Mouse (Mus musculus) heart, postnatal 0 days (tissue): ENCODE results near the gene Lmbrd2. TPM values are rescaled to one million over a fixed set of nuclear protein-coding genes. Genes with fewer than 3 reads are reported as not detected.

Source experiments
- ATAC-seq: fragments of 200-750 bp; cut with Nextera tagmentation; 2 replicates; pipeline ENCODE4 v1.8.0; 2017; ENCODE audit warnings: low read depth, moderate number of reproducible peaks, moderate library complexity; ENCODE audit not compliant: insufficient read depth
- DNase-seq: peaks from one replicate; pipeline ENCODE4 v3.0.0-alpha.2; 2016; ENCODE audit warnings: low spot score
- H3K27ac ChIP-seq: fragments of 300-500 bp; sonication (generic); 2 replicates; pipeline ENCODE4 v1.5.1; 2014; ENCODE audit warnings: low read depth, mild to moderate bottlenecking
- H3K27me3 ChIP-seq: fragments of 300-500 bp; sonication (generic); 2 replicates; pipeline ENCODE4 v1.6.1; 2014; ENCODE audit warnings: low read length, mixed read lengths; ENCODE audit not compliant: control insufficient read depth, insufficient read depth
- H3K36me3 ChIP-seq: fragments of 300-500 bp; sonication (generic); replicated peaks from 2 replicates; pipeline ENCODE4 v1.6.1; 2014; ENCODE audit warnings: low read length, mixed read lengths; ENCODE audit not compliant: control insufficient read depth, insufficient read depth
- H3K4me1 ChIP-seq: fragments of 300-500 bp; sonication (generic); 2 replicates; pipeline ENCODE4 v1.6.1; 2014; ENCODE audit warnings: antibody characterized with exemption; ENCODE audit not compliant: control insufficient read depth, insufficient read depth
- H3K4me2 ChIP-seq: fragments of 300-500 bp; sonication (generic); 2 replicates; pipeline ENCODE4 v1.6.1; 2014; ENCODE audit warnings: low read depth, mild to moderate bottlenecking, low read length, moderate library complexity
- H3K4me3 ChIP-seq: fragments of 300-500 bp; sonication (generic); 2 replicates; pipeline ENCODE4 v1.5.1; 2014; ENCODE audit warnings: low read depth, low read length
- H3K9ac ChIP-seq: fragments of 300-500 bp; sonication (generic); replicated peaks from 2 replicates; pipeline ENCODE4 v1.6.1; 2014; ENCODE audit warnings: low read depth, low read length, mixed read lengths
- H3K9me3 ChIP-seq: fragments of 300-500 bp; sonication (generic); replicated peaks from 2 replicates; pipeline ENCODE4 v1.6.1; 2016; ENCODE audit warnings: low read length; ENCODE audit not compliant: control insufficient read depth
- CTCF ChIP-seq: IDR thresholded peaks from 2 replicates; pipeline ENCODE4 v1.5.1; 2016; ENCODE audit warnings: antibody characterized with exemption, control low read depth, low read depth
- EP300 ChIP-seq: IDR thresholded peaks from 2 replicates; pipeline ENCODE4 v1.6.1; 2016; ENCODE audit warnings: antibody characterized with exemption, low read depth
- WGBS: fragments of 180-500 bp; shearing (Covaris S2); extraction: QIAGEN DNeasy Blood & Tissue Kit; methylation state at CpG from one replicate; pipeline ENCODE4 v1.1.7; 2014; 5-methylcytosine and 5-hydroxymethylcytosine counted together
- polyA plus RNA-seq: library from polyadenylated mRNA; unstranded; fragments of >200 nt; fragmentation: Nextera tagmentation; extraction: Ambion mirVana; gene quantifications from 2 replicates; pipeline ENCODE4 v1.2.1, GENCODE M21; 2015
- total RNA-seq: library from RNA; depleted of rRNA; stranded (reverse); fragments of >200 nt; gene quantifications from 2 replicates; pipeline ENCODE4 v1.2.3, GENCODE M21; 2014; ENCODE audit warnings: low replicate concordance

Lmbrd2 gene
- total and polyA plus RNA-seq, 2 experiments from 2014 or later = 1.3 to 14.8 TPM

GRCm38 (mm10) chr15:9139447-9139846, 903 bp upstream of the Lmbrd2 start:
- ATAC-seq = no peak
- H3K4me1 ChIP-seq = 0 out of 2 replicates have a peak, but pooled peaks cover 8% of the 10 kb centered on the region
- no peak overlapping the region for H3K27ac ChIP-seq
- 0 out of 2 replicates have a peak, but pooled peaks cover 10% of the 10 kb centered on the region for H3K36me3 ChIP-seq
- H3K4me2 ChIP-seq = peak overlapping the region; percentile 95
- H3K27me3 ChIP-seq = no peaks in the 10 kb centered on the region
- 14% methylated on average over 10 of the region's 10 CpGs for WGBS
- H3K9ac ChIP-seq = peak overlapping the region; percentile 16
- no peak for DNase-seq
- H3K9me3 ChIP-seq = no peaks in the 10 kb centered on the region
- H3K4me3 ChIP-seq = peak overlapping the region; percentile 93
- TF ChIP-seq EP300 (no peak), CTCF (no peak)

- WGBS = under 1% methylated on average over 37 of the region's 37 CpGs
- Histone ChIP-seq H3K27ac (peak overlapping the region; percentile 61), H3K4me3 (peak overlapping the region; percentile 93), H3K4me2 (peak overlapping the region; percentile 95), H3K9me3 (no peaks in the 10 kb centered on the region), H3K4me1 (0 out of 2 replicates have a peak, but pooled peaks cover 4% of the 10 kb centered on the region), H3K36me3 (0 out of 2 replicates have a peak, but pooled peaks cover 10% of the 10 kb centered on the region), H3K9ac (peak overlapping the region; percentile 81), H3K27me3 (no peaks in the 10 kb centered on the region)
- DNase-seq = no peak
- TF ChIP-seq EP300 (no peak), CTCF (no peak)
- ATAC-seq = peak; percentile 50
These were observed 378 bp downstream of the Lmbrd2 start for GRCm38 (mm10) chr15:9140684-9141171.

- ATAC-seq (no peak), DNase-seq (no peak)
- H3K4me2 ChIP-seq = no peak within 1 kb of the TSS
- no peak within 1 kb of the TSS for H3K9ac ChIP-seq
- peaks cover 41% of the 10 kb centered on the region for H3K36me3 ChIP-seq
- H3K4me3 ChIP-seq = no peak within 1 kb of the TSS
- TF ChIP-seq EP300 = no peak
- TF ChIP-seq CTCF = no peak
- H3K27ac ChIP-seq = no peak within 1 kb of the TSS
- H3K9me3 ChIP-seq = no peaks in the 10 kb centered on the region
- no peaks in the 10 kb centered on the region for H3K27me3 ChIP-seq
- no peaks in the 10 kb centered on the region for H3K4me1 ChIP-seq
These were observed 15.0 kb downstream of the Lmbrd2 start, which contains the start of gene Skp2 for GRCm38 (mm10) chr15:9155325-9155724. Gene Skp2, minus strand, starts transcription at chr15:9155425.

DNA sequence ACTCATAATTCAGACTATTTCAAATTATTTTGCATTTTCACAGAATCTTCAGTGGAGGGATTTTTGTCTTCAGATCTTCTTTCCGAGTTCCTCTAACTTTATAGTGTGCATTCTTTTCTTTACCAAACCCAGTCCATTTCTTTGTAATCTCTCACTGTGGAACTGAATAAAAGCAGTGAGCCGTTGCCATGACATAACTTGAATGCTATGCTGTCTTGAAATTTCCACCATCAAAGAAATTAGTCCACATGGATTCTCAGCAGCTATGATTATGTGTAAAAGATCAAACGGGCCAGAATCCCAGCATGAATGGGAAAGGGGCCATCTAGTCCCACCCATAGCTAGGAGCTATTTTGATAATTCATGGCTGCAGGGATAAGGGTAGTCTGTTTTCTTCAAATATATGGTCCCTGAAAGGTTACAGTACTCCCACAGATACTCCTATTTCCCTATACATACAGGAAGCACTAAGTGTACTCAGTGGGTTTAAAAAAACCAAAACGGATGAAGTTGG, 22.3 kb downstream of the Lmbrd2 start:
- ATAC-seq (no peak), DNase-seq (no peak)
- Histone ChIP-seq H3K36me3 (peaks cover 20% of the 10 kb centered on the region), H3K9me3 (no peaks in the 10 kb centered on the region), H3K9ac (no peak overlapping the region), H3K4me1 (no peaks in the 10 kb centered on the region), H3K27ac (no peak overlapping the region), H3K4me2 (no peak overlapping the region), H3K27me3 (no peaks in the 10 kb centered on the region), H3K4me3 (no peak overlapping the region)
- no peak for TF ChIP-seq EP300
- 78% methylated on average over 4 of the region's 4 CpGs for WGBS

DNA sequence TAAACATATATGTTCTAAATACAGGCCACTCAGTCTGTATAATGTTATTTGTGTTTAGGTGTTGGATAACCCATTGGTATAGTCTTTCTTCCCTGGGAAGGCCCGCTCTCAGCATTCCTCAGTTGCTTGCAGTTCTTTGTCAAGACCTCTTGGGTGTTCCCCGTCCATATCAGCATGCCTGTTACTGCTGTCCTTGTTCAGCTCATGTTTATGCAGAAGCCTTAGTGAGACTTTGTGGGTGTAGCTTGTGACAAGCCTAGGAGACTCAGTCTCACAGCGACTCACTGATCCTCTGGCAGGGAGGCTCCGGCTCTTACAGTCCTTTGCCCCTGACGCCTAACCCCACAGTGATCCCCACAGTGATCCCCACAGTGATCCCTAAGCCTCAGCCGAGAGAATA, 23.8 kb downstream of the Lmbrd2 start:
- Histone ChIP-seq H3K4me1 (no peaks in the 10 kb centered on the region), H3K9me3 (no peaks in the 10 kb centered on the region), H3K27me3 (no peaks in the 10 kb centered on the region), H3K27ac (no peak overlapping the region), H3K9ac (no peak overlapping the region), H3K4me2 (no peak overlapping the region), H3K36me3 (peaks cover 22% of the 10 kb centered on the region), H3K4me3 (no peak overlapping the region)
- WGBS = 68% methylated on average over 6 of the region's 6 CpGs
- DNase-seq (no peak), ATAC-seq (no peak)
- TF ChIP-seq EP300 (no peak), CTCF (no peak)

DNA sequence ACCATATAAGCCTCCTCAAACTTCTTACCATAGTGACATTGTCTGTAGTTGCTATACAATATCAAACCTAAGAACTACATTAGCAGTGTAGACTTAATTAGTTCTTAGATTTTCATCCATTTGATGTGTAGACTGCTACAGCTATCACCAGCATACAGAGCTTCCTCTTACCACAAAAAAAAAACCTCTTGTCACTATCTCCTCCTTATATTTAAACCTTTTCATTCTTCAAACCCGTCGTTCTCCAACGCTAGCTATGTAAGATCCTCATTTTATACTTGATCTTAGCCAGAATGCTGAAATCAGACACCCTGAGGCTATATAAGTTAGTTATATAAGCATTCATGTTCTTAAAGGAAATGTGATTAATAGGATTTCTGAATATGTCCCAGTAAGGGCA, 36.7 kb downstream of the Lmbrd2 start:
- DNase-seq = no peak
- peaks cover 18% of the 10 kb centered on the region for H3K36me3 ChIP-seq
- H3K9ac ChIP-seq = no peak overlapping the region
- no peak for ATAC-seq
- 88% methylated on average over 3 of the region's 3 CpGs for WGBS
- no peak overlapping the region for H3K4me3 ChIP-seq
- no peaks in the 10 kb centered on the region for H3K27me3 ChIP-seq
- no peaks in the 10 kb centered on the region for H3K9me3 ChIP-seq
- no peak overlapping the region for H3K27ac ChIP-seq
- H3K4me2 ChIP-seq = no peak overlapping the region
- no peaks in the 10 kb centered on the region for H3K4me1 ChIP-seq
- no peak for TF ChIP-seq EP300
- no peak for TF ChIP-seq CTCF
